Mouse (Mus musculus) WW6 (cell line): Measurements from ENCODE around the gene Cyp26b1.

ENCODE experiments used
- DNase-seq: peaks from one replicate; pipeline ENCODE4 v3.0.0-alpha.2; 2013; ENCODE audit warnings: low read depth, low spot score

Cyp26b1 gene

GRCm38 (mm10) chr6:84562948-84563347 is 30.8 kb downstream of the Cyp26b1 start:
- DNase-seq = no peak

DNA sequence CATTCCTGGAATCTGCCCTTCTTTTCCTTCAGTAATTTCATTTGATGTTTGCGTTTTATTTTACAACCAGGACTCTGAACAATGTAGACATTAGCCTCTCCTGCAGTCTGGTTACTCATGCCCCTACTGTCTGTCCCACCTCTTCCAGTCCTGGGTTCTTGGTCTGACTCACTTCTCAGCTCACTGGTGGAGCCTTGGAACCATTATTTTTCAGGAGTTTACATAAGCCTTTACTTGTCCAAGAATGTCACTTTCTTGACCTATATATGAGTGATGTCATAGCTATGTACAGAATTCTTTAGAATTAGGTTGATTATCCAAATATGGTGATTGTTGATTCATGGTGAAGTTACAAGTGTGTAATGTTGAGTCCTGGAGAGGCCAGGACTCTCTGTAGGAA is 32.5 kb downstream of the Cyp26b1 start:
- DNase-seq = no peak

- DNase-seq = no peak
Observed at GRCm38 (mm10) chr6:84549852-84550437, 43.8 kb downstream of the Cyp26b1 start.

GRCm38 (mm10) chr6:84545428-84545827 is 48.3 kb downstream of the Cyp26b1 start:
- no peak for DNase-seq

GRCm38 (mm10) chr6:84544359-84544758 is 49.3 kb downstream of the Cyp26b1 start:
- DNase-seq = no peak

GRCm38 (mm10) chr6:84543516-84543915 is 50.2 kb downstream of the Cyp26b1 start:
- DNase-seq = no peak

DNA sequence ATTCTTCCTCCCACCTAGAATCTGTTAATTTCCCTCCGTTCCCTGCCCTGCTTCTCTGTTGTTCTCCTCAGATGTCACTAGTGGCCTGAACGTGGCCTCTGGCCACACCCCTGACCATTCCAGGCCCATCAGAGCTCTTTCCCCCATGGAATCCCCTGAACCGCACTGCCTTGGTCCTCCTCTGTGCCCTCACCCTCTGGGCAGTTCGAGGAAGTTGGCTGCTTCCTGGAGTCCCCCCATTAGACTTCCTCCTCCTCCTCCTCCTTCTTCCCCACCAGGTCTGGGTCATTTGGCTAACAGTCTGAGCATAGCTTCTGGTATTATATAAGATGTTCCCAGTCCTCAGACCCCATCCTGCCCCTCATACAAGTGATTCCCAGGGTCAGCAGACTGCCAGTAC is 53.8 kb downstream of the Cyp26b1 start:
- no peak for DNase-seq

DNA sequence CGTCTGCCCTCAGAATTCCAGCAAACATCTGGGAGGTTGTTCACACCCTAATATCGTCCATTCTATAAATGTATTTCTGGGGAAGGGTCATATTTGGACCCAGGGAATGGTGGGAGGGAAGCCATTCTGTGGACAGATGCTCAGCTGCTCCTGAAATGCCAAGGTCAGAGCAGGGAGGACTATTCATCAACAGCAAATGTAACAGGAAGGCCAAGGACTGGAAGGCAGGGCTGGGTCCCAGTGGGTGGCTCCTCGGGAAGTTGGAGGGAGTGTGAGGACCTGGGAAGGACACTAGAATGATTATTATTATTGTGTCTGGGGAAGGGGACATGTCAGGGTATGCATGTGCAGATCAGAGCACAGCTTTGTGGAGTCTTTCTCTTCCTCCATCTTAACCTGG is 55.0 kb downstream of the Cyp26b1 start:
- no peak for DNase-seq

DNA sequence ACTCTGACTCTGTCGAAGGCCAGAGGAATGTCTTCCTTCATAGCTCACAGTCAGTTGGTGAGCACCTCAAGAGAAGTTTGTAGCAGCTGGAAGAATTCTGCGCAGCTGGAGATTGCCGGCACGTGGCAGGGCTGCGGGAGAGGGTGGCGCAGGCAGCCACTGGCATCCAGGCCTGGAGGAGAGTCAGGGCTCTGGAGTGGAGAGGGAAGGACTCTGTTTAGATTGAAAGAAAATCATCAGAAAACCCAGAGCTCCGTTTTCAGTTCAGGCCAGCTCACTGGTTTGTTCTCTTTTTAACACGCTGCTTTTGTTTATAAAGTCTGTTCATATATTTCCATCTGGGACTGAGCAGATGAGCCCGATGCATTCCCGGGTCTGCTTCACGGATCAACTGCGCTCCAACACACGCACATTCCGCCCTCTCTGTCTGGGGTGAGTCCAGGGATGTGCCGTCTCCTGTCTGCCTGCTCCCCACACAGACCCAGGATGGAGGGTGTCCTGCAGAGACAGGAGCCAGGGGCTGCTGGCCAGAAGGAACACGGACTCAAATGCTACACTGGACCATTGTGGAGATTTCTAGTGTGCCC is 56.0 kb downstream of the Cyp26b1 start:
- DNase-seq = no peak

- no peak for DNase-seq
Observed at GRCm38 (mm10) chr6:84534944-84535343, 58.8 kb downstream of the Cyp26b1 start.

DNA sequence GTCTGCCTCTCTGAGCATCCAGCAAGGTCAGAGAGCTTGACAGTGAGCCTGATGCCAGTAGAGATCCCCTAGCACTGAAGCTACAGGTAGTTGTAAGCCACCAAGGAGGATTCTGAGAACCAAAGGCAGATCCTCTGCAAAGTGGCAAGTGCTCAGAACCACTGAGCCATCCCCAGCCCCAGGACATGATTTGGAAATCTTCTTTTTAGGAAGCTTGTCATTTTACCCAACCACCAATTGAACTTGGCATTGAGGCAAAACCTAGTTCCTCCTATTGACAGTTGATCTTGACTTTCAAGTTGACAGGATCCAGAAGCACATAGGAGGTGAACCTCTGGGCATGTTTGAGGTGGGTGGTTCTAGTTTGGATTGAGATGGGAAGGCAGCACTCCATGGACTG is 63.8 kb downstream of the Cyp26b1 start:
- DNase-seq = no peak

GRCm38 (mm10) chr6:84524901-84525601 is 68.7 kb downstream of the Cyp26b1 start:
- DNase-seq = no peak
